Mouse (Mus musculus) heart, embryonic 14.5 days (tissue): ENCODE measurements around the gene Tanc1. TPM values are rescaled to one million over a fixed set of nuclear protein-coding genes. Genes with fewer than 3 reads are reported as not detected.

Source experiments
- ATAC-seq: fragments of 200-750 bp; cut with Nextera tagmentation; 2 replicates; pipeline ENCODE4 v1.8.0; 2017; ENCODE audit warnings: low read depth, moderate TSS enrichment; ENCODE audit not compliant: insufficient number of reproducible peaks, insufficient read depth, low FRiP score
- H3K27ac ChIP-seq, 2 experiments: fragments of 200-500 bp in 1 of 2; fragments of 300-500 bp in 1 of 2; sonication (generic) in 1 of 2; replicated peaks in 1 of 2; 2 replicates each; pipeline ENCODE4 v1.5.1; 2012 to 2014; ENCODE audit warnings: low read depth in 2 of 2, low read length in 2 of 2, control low read depth in 1 of 2, mild to moderate bottlenecking in 1 of 2, mixed read lengths in 1 of 2; ENCODE audit not compliant: control insufficient read depth in 1 of 2, insufficient read depth in 1 of 2
- H3K27me3 ChIP-seq: fragments of 300-500 bp; sonication (generic); 2 replicates; pipeline ENCODE4 v1.6.1; 2014; ENCODE audit warnings: mild to moderate bottlenecking, low read length, control low read depth; ENCODE audit not compliant: control insufficient read depth, insufficient read depth
- H3K36me3 ChIP-seq: fragments of 300-500 bp; sonication (generic); 2 replicates; pipeline ENCODE4 v1.6.1; 2014; ENCODE audit warnings: mild to moderate bottlenecking, control low read depth, low read length, mixed read lengths; ENCODE audit not compliant: control insufficient read depth, insufficient read depth
- H3K4me1 ChIP-seq, 2 experiments: fragments of 200-500 bp in 1 of 2; fragments of 300-500 bp in 1 of 2; sonication (generic) in 1 of 2; 2 replicates each; pipeline ENCODE4 v1.6.1; 2012 to 2014; ENCODE audit warnings: low read length in 2 of 2, control low read depth in 1 of 2, mixed read lengths in 1 of 2; ENCODE audit not compliant: control insufficient read depth in 2 of 2, insufficient read depth in 2 of 2
- H3K4me2 ChIP-seq: fragments of 300-500 bp; sonication (generic); 2 replicates; pipeline ENCODE4 v1.6.1; 2014; ENCODE audit warnings: mild to moderate bottlenecking, low read length
- H3K4me3 ChIP-seq, 2 experiments: fragments of 200-500 bp in 1 of 2; fragments of 300-500 bp in 1 of 2; sonication (generic) in 1 of 2; 2 replicates each; pipeline ENCODE4 v1.5.1; 2012 to 2014; ENCODE audit warnings: low read length in 2 of 2, mild to moderate bottlenecking in 2 of 2, control low read depth in 1 of 2, low read depth in 1 of 2, moderate library complexity in 1 of 2; ENCODE audit not compliant: control insufficient read depth in 1 of 2, insufficient read depth in 1 of 2
- H3K9ac ChIP-seq: fragments of 300-500 bp; sonication (generic); 2 replicates; pipeline ENCODE4 v1.6.1; 2014; ENCODE audit warnings: mild to moderate bottlenecking, low read length
- H3K9me3 ChIP-seq: fragments of 300-500 bp; sonication (generic); 2 replicates; pipeline ENCODE4 v1.6.1; 2016; ENCODE audit warnings: low read length, control low read depth; ENCODE audit not compliant: control insufficient read depth
- WGBS: fragments of 180-500 bp; shearing (Covaris S2); extraction: QIAGEN DNeasy Blood & Tissue Kit; methylation state at CpG from one replicate; pipeline ENCODE4 v1.1.7; 2014; 5-methylcytosine and 5-hydroxymethylcytosine counted together
- polyA plus RNA-seq: library from polyadenylated mRNA; unstranded; fragments of >200 nt; fragmentation: Nextera tagmentation; extraction: Ambion mirVana; gene quantifications from 2 replicates; pipeline ENCODE4 v1.2.1, GENCODE M21; 2014

The Tanc1 gene
- polyA plus RNA-seq, 1 experiment from 2014 or later: 27.2 TPM

- ATAC-seq: no peak
- H3K4me1 ChIP-seq: peaks cover 58 to 81% of the 10 kb centered on the region in 2 experiments
Measured at GRCm38 (mm10) chr2:59830940-59831339, 219.1 kb downstream of the Tanc1 start.

DNA sequence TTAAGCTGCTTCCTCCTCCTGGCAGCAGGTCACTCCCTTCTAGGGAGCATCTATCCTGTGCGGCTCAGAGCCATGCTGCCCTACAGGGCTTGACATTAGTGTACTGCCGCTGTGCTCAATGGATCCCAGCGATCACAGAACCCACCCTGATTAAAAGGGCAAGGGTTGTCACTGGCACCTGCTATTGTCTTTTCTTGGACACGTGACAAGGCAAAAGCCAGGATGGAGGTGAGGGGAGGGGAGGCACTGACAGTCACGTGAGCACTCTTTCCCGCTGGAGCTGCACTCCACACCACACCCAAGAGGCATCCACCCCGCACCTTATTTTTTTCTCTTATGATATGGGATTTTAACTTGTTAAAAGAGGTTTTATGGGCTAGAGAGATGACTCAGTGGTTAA lies 220.0 kb downstream of the Tanc1 start:
- H3K4me2 ChIP-seq: no peak overlapping the region
- no peaks in the 10 kb centered on the region for H3K27me3 ChIP-seq
- no peaks in the 10 kb centered on the region for H3K9me3 ChIP-seq
- H3K36me3 ChIP-seq: peaks cover 35% of the 10 kb centered on the region
- no peak for ATAC-seq
- H3K9ac ChIP-seq: no peak overlapping the region
- no peak overlapping the region for H3K27ac ChIP-seq
- H3K4me1 ChIP-seq: peaks cover 55 to 73% of the 10 kb centered on the region in 2 experiments
- H3K4me3 ChIP-seq: no peak overlapping the region
- WGBS: 71% methylated on average over 7 of the region's 7 CpGs

More at GRCm38 (mm10) chr2:59830940-59831339, 219.1 kb downstream of the Tanc1 start:
- Histone ChIP-seq H3K4me3 (no peak overlapping the region), H3K36me3 (peaks cover 27% of the 10 kb centered on the region), H3K27ac (peak overlapping the region; percentile 96 to 98), H3K27me3 (no peaks in the 10 kb centered on the region), H3K4me2 (no peak overlapping the region), H3K9me3 (no peaks in the 10 kb centered on the region), H3K9ac (peak overlapping the region; percentile 47; the same call in 1 of the 2 replicates)
- WGBS: 47% methylated on average over 5 of the region's 5 CpGs

- ATAC-seq: no peak
- Histone ChIP-seq H3K9me3 (no peaks in the 10 kb centered on the region), H3K27me3 (no peaks in the 10 kb centered on the region), H3K4me3 (no peak overlapping the region), H3K36me3 (peaks cover 96% of the 10 kb centered on the region), H3K27ac (no peak overlapping the region), H3K4me2 (no peak overlapping the region), H3K9ac (no peak overlapping the region), H3K4me1 (peaks cover 16 to 19% of the 10 kb centered on the region in 2 experiments)
- 80% methylated on average over 8 of the region's 8 CpGs for WGBS
Measured at GRCm38 (mm10) chr2:59838825-59839224, 227.0 kb downstream of the Tanc1 start.

DNA sequence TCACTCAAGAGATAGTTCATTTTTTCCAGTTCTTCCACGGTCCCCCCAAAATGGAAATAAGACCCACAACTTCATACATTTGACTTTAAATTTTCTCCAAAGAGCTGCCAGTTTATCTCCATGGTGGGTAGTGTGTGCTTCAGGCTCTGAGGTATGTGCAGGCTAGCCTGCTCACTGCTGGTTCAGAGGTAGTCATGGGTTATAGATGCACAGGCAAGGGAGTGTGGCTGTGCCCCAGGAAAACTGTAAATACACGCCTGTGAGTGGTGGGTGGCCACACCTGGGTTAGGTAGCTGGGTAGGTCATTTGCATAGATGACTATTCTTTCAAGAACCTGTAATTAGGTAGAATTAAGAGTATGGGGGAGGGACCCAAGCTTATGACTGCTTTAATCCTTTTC lies 227.9 kb downstream of the Tanc1 start:
- 87% methylated on average over 2 of the region's 2 CpGs for WGBS
- Histone ChIP-seq H3K27ac (no peak overlapping the region), H3K27me3 (no peaks in the 10 kb centered on the region), H3K4me2 (no peak overlapping the region), H3K36me3 (peaks cover 97% of the 10 kb centered on the region), H3K9ac (no peak overlapping the region), H3K9me3 (no peaks in the 10 kb centered on the region), H3K4me1 (peaks cover 13 to 20% of the 10 kb centered on the region in 2 experiments), H3K4me3 (no peak overlapping the region)
- ATAC-seq: no peak

DNA sequence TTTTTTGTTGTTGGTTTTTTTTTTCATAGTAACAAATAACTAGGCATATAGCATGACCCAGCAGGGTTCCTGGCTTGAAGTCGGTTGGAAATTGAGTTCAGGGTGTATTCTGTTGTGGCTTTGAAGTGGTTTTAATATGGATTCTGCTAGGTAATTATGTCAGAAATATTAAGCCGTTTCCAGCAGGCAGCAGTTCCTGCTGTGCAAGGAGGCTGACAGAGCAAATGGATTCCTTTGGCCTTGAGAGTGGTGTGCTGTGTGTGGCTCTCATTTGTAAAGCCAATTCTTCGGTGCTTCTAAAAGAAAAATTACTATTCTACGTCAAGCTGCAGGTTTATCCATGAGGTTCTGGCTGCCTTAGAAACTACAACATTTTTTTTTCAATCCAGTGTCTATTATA lies 228.3 kb downstream of the Tanc1 start:
- H3K4me2 ChIP-seq: no peak overlapping the region

DNA sequence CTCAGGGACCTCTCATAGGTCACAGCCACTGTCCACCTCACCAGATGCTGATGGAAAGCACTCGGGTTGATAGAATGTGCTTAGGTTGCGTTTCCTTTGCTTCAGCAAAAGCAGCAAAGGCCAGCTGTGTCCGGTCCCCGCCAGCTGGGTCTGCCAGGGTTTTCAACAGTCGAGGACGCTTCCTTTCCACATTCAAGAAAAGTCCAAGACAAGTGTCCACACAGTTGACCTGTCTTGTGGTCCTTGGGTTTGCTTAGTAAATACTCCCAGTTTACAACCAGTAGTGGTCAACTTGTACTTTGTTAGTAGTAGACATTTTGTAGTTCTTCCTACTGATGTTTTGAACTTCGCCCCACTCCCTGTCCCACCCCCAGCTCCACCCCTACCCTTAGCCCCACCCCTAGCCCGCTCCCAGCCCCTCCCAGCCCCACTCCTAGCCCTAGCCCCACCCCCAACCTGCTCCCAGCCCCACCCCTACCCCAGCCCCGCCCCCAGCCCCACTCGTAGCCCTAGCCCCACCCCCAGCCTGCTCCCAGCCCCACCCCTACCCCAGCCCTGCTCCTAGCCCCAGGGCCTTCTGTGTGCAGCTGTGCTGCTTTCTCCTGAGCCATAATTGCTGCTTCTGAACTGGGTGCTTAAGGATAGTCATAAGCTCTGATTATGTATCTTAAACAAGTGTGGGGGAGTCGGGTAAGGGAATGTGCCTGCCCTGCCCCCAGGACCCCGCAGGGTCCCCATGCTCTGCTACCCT lies 229.5 kb downstream of the Tanc1 start:
- Histone ChIP-seq H3K4me1 (peaks cover 13 to 23% of the 10 kb centered on the region in 2 experiments), H3K4me2 (no peak overlapping the region), H3K36me3 (peaks cover 96% of the 10 kb centered on the region), H3K4me3 (no peak overlapping the region), H3K9me3 (no peaks in the 10 kb centered on the region), H3K27me3 (no peaks in the 10 kb centered on the region), H3K27ac (peak overlapping the region in 1 of 2 experiments; percentile 44; a peak in 1 of 4 replicates), H3K9ac (no peak overlapping the region)
- no peak for ATAC-seq
- WGBS: 62% methylated on average over 11 of the region's 12 CpGs

More for the DNA sequence above, 228.3 kb downstream of the Tanc1 start:
- peaks cover 13 to 23% of the 10 kb centered on the region in 2 experiments for H3K4me1 ChIP-seq
- no peak overlapping the region for H3K27ac ChIP-seq
- no peaks in the 10 kb centered on the region for H3K9me3 ChIP-seq
- H3K9ac ChIP-seq: no peak overlapping the region
- peaks cover 96% of the 10 kb centered on the region for H3K36me3 ChIP-seq
- ATAC-seq: no peak
- H3K27me3 ChIP-seq: no peaks in the 10 kb centered on the region
- WGBS: 81% methylated on average over 4 of the region's 4 CpGs
- H3K4me3 ChIP-seq: no peak overlapping the region

DNA sequence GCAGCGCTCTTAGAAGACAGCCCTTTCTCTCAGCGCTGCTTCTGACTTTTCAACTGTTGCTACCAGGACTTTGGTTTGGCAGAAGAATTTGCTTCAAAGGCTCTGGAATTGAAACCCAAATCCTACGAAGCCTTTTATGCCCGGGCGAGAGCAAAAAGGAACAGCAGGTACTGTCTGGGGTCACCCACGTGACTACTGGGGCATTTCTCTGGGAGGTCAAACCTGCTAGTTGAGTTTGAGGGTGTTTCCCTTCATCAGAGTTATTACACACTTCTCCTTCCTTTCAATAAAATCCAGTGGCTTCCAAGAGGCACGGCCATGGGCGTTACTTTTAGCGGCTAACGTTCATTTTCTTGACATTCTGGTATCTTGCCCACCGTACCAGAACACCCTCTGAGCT lies 230.1 kb downstream of the Tanc1 start:
- WGBS: 83% methylated on average over 11 of the region's 11 CpGs
- H3K36me3 ChIP-seq: peaks cover 93% of the 10 kb centered on the region
- no peak for ATAC-seq
- no peak overlapping the region for H3K4me2 ChIP-seq
- no peak overlapping the region for H3K27ac ChIP-seq
- peaks cover 13 to 23% of the 10 kb centered on the region in 2 experiments for H3K4me1 ChIP-seq
- H3K4me3 ChIP-seq: no peak overlapping the region
- H3K9me3 ChIP-seq: no peaks in the 10 kb centered on the region
- H3K27me3 ChIP-seq: no peaks in the 10 kb centered on the region
- no peak overlapping the region for H3K9ac ChIP-seq
